Mouse (Mus musculus): ENCODE results near the gene Fdxr.

DNA sequence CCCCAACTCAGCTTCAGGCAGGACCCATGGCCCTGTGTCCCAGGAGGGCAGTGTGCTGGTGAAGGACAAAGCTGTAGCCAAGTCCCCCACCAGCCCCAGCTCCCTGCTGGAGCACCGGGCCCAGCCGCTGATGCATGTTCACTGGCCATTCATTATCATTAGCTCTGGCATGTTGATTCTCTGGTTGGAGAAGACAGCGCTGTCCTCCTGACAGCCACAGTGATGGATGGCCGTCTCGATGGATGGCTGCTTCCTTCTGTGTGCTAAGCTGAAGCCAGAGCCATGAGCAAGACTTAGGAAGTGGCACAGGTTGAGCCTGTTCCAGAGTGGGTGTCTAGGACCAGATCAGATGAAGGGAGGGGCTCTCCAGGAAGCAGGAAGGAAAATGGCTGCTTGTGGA is 40.3 kb downstream of the Fdxr start:
- TF ChIP-seq EP300 (IDR thresholded peaks at IDR 0.05), result no peak
- TF ChIP-seq CTCF (IDR thresholded peaks at IDR 0.05), result no peak
